Mouse (Mus musculus): ENCODE measurements around the gene Nip7.
"Not testable (repeated sequence)": the region's sequence is repeated elsewhere in the genome, so short reads cannot be mapped to it uniquely, and the experiment has no call there.

The Nip7 gene

DNA sequence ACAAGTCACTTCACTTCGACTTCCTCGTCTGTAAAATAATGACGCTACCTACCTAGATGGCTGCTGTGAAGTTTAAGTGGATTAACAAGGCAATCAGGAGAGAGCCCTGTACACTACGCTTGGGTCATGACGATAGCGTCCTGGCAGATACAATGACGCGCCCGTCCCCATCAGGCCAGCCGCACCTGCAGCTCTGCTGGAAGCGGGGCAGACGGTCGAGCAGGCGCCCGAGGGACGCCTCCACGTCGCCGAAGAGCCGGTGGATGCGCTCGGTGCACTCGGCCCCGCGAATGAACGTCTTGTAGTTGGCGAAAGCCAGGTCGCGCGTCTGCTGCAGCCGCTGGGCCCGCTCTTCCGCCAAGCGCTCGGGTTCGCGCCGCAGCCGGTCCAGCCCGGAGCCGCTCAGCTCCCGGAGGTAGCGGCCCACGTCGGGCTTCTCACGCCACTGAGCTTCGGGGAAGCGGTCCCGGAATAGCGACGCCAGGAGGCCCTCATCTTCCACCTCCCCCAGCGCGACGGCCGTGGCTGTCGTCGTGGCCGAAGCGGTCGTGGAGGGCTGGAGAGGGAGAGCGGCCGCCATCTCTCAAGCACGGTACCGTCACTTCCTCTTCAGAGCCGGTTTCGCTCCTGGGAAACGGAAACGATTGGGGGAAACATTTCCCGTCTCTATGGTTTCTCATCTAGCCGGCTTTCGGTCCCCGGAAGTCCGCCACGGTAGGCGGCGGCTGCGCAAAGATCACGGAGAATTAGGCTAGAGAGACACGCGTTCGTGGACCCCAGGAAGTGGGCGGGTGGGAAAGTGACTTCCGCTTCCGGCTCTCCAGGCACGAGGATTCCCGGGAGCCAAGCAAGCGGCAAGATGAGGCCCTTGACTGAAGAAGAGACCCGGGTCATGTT is at the start of gene Nip7, which contains the start of gene Cog8:
TSS of gene Nip7 (plus strand) at position 802 of the 897 bp plus-strand sequence.
TSS of gene Cog8 (minus strand) at position 614 of the 897 bp plus-strand sequence.
- peak; percentile 91 for DNase-seq

GRCm38 (mm10) chr8:107007795-107008194 is 48.9 kb upstream of the Nip7 start:
- no peak for DNase-seq

DNA sequence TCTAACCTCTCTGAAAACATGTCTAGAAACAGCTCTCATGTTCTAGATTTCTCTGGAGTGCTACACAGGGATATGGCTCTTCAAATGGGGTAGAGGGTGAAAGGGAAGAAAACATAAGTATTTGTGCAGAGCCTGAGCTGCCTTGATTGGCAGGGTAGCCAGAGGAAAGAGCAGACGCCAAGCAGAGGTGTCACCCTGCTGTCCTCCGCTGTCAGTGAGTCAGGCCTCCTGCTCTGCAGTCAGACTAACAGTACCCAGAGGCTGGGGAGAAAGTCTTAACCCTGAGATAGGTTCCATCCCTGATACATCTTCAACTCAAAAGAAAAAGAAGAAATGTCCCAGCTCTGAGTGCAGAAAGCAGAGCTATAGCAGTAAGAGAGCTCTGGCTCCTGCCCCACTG is 44.0 kb upstream of the Nip7 start:
- no peak for DNase-seq

DNA sequence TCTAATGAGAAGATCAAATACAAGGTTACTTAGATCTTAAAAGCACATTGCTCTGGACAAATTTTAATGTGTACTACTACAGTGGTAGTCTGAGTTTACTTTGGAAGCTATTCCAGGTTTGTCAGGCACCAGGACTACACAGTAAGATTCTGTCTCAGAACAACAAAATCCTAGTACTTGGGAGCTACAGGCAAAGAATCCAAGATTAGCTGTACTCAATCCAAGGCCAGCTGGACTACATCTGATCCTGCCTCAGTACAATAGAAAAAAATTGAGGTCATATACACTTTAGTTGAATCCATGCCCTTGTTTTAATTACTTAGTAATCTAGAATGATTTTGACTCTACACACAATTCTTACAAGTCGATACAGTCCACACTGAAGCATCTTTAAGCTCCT is 41.8 kb upstream of the Nip7 start:
- DNase-seq = no peak

DNA sequence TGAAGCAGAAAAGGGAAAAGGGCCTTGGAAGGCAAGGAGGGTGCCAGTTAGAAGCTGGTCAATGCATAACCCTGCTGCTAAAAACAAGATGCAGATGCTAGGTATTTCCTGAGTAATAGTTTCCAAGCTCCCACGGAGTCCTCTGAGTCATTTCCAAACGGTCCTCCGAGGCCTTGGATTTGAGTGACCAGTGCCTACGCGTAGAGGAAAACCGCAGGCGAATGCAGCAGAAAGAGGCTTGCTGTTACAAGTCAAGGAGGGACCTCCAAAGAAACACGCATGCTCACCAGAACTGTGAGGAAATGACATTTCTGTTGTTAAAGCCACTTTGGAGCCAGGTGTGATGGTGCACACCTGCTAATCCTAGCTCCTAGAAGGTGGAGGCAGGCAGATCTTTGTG is 33.2 kb upstream of the Nip7 start:
- DNase-seq = no peak

DNA sequence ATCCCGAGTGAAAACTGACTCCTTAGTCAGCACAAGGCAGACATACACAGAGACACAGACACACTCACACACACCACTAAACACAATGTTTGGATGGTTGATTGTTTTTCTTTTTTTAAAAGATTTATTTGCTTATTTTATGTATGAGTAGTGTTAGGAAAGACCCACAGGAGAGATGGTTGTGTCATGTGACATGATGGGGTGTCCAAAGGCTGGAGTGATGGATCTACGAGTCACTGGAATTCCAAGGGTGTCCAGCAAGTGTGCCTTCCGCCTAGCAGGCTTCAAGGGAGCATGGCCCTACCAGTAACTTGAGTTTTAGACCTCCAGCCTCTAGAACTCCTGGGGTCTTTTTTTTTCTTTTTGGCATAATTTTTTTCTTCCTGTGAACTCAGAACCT is 27.4 kb upstream of the Nip7 start:
- DNase-seq = no peak

DNA sequence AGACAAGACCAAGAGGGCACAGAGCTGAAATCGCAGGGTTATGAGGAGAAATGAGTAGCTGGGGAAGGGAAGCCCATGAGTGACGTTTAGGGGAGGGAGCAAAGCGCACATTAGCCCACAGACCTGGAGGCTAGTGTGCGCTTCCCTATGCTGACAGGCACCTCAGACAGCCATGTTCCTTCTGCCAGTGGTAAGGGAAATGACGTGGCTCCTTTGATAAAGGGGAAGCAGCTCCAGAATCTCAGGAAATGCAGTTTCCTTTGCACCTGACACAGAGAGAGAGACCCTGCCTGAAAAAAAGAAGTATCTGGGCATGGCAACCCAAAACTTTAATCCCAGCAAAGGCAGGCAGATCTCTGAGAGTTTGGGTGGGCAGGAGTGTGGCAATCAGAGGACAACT is 26.6 kb upstream of the Nip7 start:
- DNase-seq = no peak

DNA sequence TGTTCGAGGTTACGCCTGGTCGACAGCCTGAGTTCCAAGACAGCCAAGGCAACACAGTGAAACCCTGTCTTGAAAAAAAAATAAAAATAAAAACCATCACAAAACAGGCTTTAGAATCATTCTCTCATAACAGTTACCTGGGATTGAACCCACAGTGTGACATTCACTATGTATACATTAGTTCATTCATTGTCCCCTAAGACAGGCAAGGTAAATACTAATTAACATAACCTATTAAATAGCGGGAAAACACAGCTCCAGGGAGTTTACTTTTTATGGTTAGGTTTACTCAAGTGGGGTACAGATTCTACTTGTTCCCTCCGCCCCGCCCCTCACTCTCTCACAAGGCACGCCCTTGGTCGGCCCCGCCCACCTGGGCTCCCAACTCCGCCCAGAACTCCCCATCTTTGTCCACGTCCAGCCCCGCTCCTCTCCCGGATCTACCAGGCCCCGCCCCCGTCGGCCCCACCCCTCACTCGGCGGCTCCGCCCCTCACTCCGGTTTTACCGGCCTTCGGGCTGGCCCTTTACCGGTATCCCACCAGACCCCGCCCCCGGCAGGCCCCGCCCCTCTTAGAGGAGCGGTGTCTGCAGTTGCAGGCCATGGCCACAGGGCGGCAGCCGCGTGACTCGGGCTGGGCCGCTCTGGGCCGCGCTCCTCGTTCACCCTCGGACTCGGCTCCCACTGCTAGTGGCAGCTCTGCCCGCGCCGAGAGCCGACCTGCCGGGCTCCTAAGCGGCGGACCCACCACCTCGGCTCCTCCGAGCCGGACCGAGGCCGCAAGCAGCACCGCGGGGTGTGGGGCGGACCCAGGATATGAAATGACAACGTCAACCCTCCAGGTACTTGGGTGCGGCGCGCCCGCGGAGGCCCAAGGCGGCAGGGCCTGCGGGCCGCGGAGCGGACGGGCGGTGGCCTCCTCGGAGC is 25.8 kb upstream of the Nip7 start, which contains the start of gene Vps4a:
TSS of gene Vps4a (plus strand) at position 573 of the 927 bp plus-strand sequence.
- peak; percentile 98 for DNase-seq

- DNase-seq = no peak
Observed at GRCm38 (mm10) chr8:107031577-107032090, 25.0 kb upstream of the Nip7 start.

DNA sequence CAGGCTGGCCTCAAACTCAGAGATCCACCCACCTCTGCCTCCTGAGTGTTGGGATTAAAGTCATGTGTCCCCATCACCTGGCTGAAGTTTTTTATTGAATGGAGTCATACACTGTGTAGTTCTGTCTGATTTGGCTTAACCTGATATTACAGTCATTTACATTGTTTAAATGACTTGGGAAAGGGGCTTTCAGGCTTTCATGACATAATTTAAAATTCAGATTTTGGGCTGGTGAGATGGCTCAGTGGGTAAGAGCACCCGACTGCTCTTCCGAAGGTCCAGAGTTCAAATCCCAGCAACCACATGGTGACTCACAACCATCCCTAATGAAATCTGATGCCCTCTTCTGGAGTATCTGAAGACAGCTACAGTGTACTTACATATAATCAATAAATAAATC is 23.1 kb upstream of the Nip7 start:
- not testable (repeated sequence) for DNase-seq

DNA sequence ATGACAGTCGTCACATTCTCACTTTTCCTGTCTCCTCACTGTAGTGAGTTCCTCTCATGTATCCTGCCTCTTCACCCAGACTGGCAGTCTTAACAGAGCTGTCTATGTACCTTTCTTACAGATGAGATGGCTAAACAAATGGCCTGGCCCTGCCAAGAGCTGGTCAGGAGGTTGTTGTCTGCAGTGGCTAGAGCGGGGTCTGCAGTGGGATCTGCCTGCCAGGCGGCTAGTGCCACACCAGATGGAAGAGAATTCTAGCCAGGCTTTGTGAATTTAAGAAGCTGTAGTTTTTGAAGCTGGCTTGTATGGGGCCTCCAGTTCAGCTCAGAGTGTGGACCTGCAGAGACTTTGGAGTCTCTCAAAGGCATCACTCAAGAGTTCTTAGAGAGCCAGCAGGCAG is 21.0 kb upstream of the Nip7 start:
- DNase-seq = no peak

GRCm38 (mm10) chr8:107036626-107037025 is 20.1 kb upstream of the Nip7 start:
- DNase-seq = no peak

DNA sequence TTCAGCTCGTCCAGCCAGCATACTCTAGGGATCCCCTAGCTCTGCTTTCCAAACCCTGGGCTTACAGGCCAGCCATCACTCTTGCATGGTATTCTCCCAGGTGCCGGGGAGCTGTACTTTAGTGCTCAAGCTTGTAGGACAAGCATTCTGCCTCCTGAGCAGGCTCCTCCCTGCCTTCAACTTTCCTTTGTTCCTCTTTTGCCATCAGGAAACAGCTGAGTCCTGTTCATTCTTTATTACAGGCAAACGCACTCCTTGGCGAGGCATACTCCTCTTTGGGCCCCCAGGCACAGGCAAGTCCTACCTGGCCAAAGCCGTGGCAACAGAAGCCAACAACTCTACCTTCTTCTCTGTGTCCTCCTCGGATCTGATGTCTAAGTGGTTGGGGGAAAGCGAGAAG is 16.0 kb upstream of the Nip7 start:
- DNase-seq = no peak

DNA sequence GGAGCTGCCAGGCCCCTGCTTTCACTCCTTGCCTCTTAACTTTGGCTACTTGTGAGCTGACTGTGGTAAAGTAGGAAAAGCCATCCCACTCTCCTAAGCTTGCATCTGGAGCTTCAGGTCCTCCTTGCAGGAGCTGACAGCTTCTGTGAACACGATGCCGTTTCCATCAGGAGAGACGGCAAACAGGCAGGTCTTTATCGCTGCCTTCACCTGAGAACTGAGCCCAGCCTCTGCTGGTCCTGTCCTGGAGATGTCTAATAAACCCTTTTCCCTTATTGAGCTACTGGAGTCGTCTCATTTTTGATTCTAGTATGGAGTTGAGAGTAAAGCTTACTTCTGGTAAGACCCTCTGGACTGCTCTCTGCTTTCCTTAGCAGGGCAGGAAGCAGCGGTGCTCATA is 11.2 kb upstream of the Nip7 start:
- DNase-seq = no peak

GRCm38 (mm10) chr8:107046976-107047375 is 9.7 kb upstream of the Nip7 start:
- DNase-seq = no peak

GRCm38 (mm10) chr8:107048061-107048941 is 8.4 kb upstream of the Nip7 start, which contains the start of gene Pdf:
Pdf (minus strand) TSS chr8:107048614.
- peak; percentile 86 for DNase-seq

- no peak for DNase-seq
Observed at GRCm38 (mm10) chr8:107049480-107049879, 7.2 kb upstream of the Nip7 start.

DNA sequence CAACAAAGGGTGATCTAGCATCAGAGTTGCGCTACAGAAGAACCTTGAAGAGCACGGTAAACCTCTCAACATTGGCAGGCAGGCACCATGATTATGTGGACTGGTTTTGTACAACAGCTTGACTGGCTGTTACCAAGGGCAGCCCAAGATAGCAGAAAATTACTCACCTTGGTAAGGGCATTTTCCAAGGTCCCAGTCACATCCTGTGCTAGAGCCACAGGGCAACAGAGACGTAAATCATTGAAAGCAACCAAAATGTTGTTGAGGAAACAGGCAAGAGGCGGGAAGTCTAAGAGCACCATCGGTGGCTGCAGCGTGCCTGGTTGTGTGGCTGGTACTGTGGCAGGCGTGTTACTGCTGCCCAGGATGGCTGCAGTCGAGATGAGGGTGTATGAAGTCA is 4.6 kb upstream of the Nip7 start:
- no peak for DNase-seq

DNA sequence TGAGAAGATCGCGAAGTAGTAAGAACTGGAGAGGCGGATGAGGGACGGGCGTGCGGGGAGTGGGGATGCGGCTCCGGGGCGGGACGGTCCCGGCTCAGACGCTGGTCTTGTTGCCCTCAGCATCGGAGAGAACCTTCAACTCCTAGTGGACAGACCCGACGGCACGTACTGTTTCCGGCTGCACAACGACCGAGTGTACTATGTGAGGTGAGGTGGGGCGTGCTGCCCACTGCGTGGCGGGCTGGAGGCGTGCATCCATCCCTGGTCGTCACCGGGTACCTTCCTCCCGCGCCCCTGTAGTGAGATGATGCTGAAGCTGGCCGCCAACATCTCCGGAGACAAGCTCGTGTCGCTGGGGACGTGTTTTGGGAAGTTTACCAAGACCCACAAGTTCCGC is 294 bp downstream of the Nip7 start:
- DNase-seq = no peak

- no peak for DNase-seq
Observed at GRCm38 (mm10) chr8:107062613-107063012, 5.9 kb downstream of the Nip7 start.

GRCm38 (mm10) chr8:107065511-107066496 is 9.1 kb downstream of the Nip7 start, which contains the start of gene Tmed6:
Tmed6 (minus strand) TSS chr8:107065644.
- no peak for DNase-seq
